Mouse (Mus musculus) lung, postnatal 0 days (tissue): ENCODE results near the gene Cux1.

Experiments used
- CTCF ChIP-seq: IDR thresholded peaks from 2 replicates; pipeline ENCODE4 v1.5.1; 2016; ENCODE audit warnings: antibody characterized with exemption, mild to moderate bottlenecking
- EP300 ChIP-seq: IDR thresholded peaks from 2 replicates; pipeline ENCODE4 v1.6.1; 2016; ENCODE audit warnings: antibody characterized with exemption, mild to moderate bottlenecking, control low read depth

- TF ChIP-seq CTCF (no peak), EP300 (no peak)
These were observed 146.0 kb downstream of the Cux1 start for GRCm38 (mm10) chr5:136421316-136421715.
